Mouse (Mus musculus) kidney, adult 2 months (tissue): ENCODE data around the gene Colgalt1.

Experiments used
- CTCF ChIP-seq: fragments of 200-500 bp; conservative IDR thresholded peaks from 2 replicates; pipeline ENCODE4 v1.5.1; 2011; ENCODE audit warnings: low read depth, mild to moderate bottlenecking, control low read depth, low read length, moderate library complexity, mixed read lengths; ENCODE audit not compliant: insufficient read depth, insufficient read length
- POLR2A ChIP-seq: fragments of 200-500 bp; IDR thresholded peaks from one replicate; pipeline ENCODE4 v1.6.1; 2011; ENCODE audit warnings: low read depth, low read length, control low read depth

GRCm38 (mm10) chr8:71566501-71566900 is 44.3 kb upstream of the Colgalt1 start, which contains the start of gene Nxnl1:
- TF ChIP-seq CTCF (no peak), POLR2A (no peak)
